Mouse (Mus musculus): ENCODE measurements around the gene Snd1. TPM values are rescaled to one million over a fixed set of nuclear protein-coding genes. Genes with fewer than 3 reads are reported as not detected.
A peak's percentile ranks its signal among the peaks of the same experiment; 100 is the strongest.

Snd1 gene
- polyA plus RNA-seq, 1 experiment from 2014 or later = 56.1 TPM

DNA sequence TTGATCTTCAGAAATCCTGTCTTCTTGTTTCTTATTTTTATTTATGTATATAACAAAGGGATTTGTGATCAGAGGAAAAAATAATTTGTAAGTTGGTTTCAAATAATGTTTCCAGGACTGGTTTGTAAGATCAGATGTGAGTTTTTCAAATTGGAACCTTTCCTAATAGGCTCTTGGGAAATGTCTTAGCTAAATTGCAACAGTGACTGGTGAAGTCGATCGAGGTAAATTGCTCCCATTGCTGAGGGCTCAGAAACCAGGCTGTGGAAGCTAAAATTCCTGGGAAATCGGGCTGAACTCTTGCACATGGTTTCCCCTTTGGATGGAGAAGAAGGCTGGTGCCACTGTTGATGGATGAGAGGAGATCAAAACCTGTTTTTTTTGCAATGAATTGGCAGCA lies 111.9 kb downstream of the Snd1 start:
- Histone ChIP-seq H3K27ac (ENCODE audit: low read length) (no peak overlapping the region), H3K9me3 (replicated peaks; ENCODE audit: control insufficient read depth, low read length) (no peaks in the 10 kb centered on the region), H3K36me3 (ENCODE audit: control insufficient read depth, insufficient read depth) (no peaks in the 10 kb centered on the region), H3K4me2 (ENCODE audit: low read depth, low read length) (no peak overlapping the region), H3K4me1 (ENCODE audit: control insufficient read depth, low read depth, low read length) (no peaks in the 10 kb centered on the region), H3K27me3 (ENCODE audit: control insufficient read depth, insufficient read depth, low read depth, low read length) (no peaks in the 10 kb centered on the region), H3K4me3 (ENCODE audit: low read depth, low read length) (no peak overlapping the region), H3K9ac (ENCODE audit: low read depth, low read length) (no peak overlapping the region)
- WGBS (ENCODE audit: insufficient replicate concordance) = 74% methylated on average over 3 of the region's 3 CpGs
- no peak for ATAC-seq (ENCODE audit: low read depth)

DNA sequence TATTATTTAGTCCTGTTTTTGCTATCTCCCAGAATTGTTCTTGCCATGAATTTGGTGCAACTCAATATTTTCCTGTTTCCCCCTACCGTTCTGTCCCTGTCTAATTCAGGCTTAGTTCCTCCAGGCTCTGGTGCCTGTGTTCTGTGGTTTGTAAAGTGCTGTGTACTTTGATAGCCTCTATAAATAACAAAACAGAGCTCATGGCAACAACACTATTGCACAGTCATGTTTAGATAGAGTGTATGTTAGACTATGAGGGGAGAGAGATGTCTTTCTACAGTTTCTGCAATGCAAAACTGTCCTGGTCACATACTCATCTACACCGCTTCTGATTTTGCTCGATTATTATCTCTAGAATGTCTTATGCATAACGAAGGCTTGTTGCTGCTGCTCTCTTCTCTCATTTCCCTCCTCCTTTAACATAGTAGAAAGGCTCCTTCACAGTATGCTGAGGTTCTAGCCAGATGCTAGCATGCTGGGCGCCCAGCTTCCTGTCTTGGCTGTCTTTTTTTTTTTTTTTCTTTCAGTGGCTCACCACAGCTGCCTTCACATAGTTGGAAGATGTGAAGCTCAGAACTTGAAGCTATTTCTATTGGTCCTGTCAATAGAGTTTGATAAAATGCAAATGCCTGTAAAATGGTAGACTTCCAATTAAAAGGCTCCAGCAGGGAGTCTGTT lies 113.7 kb downstream of the Snd1 start:
- H3K4me3 ChIP-seq (ENCODE audit: low read depth, low read length) = no peak overlapping the region
- H3K4me2 ChIP-seq (ENCODE audit: low read depth, low read length) = no peak overlapping the region
- no peaks in the 10 kb centered on the region for H3K9me3 ChIP-seq (replicated peaks; ENCODE audit: control insufficient read depth, low read length)
- H3K27me3 ChIP-seq (ENCODE audit: control insufficient read depth, insufficient read depth, low read depth, low read length) = no peaks in the 10 kb centered on the region
- no peaks in the 10 kb centered on the region for H3K36me3 ChIP-seq (ENCODE audit: control insufficient read depth, insufficient read depth)
- H3K9ac ChIP-seq (ENCODE audit: low read depth, low read length) = no peak overlapping the region
- no peak overlapping the region for H3K27ac ChIP-seq (ENCODE audit: low read length)
- WGBS (ENCODE audit: insufficient replicate concordance) = 52% methylated on average over 5 of the region's 5 CpGs
- H3K4me1 ChIP-seq (ENCODE audit: control insufficient read depth, low read depth, low read length) = no peaks in the 10 kb centered on the region
- no peak for ATAC-seq (ENCODE audit: low read depth)

DNA sequence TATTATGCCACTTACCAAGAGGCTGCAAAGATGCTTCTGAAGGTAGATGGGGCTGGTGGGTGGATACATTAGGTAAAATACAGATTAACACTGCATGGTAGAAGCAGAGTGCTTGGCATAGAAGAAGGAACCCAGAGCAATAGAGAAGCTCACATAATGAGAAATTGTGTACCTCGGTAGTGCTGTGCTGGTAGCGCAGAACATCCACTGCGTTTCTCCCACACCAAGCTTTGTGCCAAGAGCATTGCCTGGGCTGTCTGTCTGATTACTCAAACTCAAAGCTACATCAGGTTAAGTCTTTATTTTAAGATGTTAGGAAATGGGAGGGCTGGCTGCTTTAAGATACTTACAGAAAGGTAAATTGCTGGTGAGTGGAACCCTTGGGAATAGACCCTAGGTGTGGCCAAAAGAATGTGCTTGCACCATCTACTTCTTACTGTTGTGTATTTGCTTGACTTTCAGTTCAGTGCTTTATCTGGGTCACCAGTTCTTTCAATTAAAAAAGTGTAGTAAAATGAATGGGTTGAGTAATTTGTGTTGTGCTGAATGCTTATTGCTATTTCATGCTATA lies 117.5 kb downstream of the Snd1 start:
- Histone ChIP-seq H3K9ac (ENCODE audit: low read depth, low read length) (no peak overlapping the region), H3K4me3 (ENCODE audit: low read depth, low read length) (no peak overlapping the region), H3K36me3 (ENCODE audit: control insufficient read depth, insufficient read depth) (no peaks in the 10 kb centered on the region), H3K27me3 (ENCODE audit: control insufficient read depth, insufficient read depth, low read depth, low read length) (no peaks in the 10 kb centered on the region), H3K4me2 (ENCODE audit: low read depth, low read length) (no peak overlapping the region), H3K27ac (ENCODE audit: low read length) (no peak overlapping the region), H3K9me3 (replicated peaks; ENCODE audit: control insufficient read depth, low read length) (no peaks in the 10 kb centered on the region), H3K4me1 (ENCODE audit: control insufficient read depth, low read depth, low read length) (no peaks in the 10 kb centered on the region)
- no peak for ATAC-seq (ENCODE audit: low read depth)
- WGBS (ENCODE audit: insufficient replicate concordance) = 86% methylated on average over 3 of the region's 3 CpGs

DNA sequence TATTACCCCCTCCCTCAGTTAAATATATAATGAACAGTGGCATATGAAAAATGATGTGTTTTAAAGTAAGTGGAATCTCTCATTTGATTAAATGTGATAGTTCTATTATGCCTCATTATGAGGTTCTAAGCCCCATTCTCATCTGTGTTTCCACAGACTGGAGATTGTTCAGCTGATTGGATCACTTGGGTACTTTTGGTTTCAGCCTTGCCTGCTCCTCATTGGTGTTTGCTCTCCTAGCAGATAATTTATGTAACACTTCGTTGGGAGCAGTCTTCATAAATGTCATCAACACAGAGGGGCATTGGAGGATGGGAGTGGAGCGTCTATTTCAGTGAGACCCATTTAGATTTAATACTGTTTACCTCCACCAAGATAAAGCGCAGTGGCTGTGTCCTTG lies 118.8 kb downstream of the Snd1 start:
- Histone ChIP-seq H3K9me3 (replicated peaks; ENCODE audit: control insufficient read depth, low read length) (no peaks in the 10 kb centered on the region), H3K27me3 (ENCODE audit: control insufficient read depth, insufficient read depth, low read depth, low read length) (no peaks in the 10 kb centered on the region), H3K9ac (ENCODE audit: low read depth, low read length) (no peak overlapping the region), H3K4me2 (ENCODE audit: low read depth, low read length) (no peak overlapping the region), H3K4me3 (ENCODE audit: low read depth, low read length) (no peak overlapping the region), H3K36me3 (ENCODE audit: control insufficient read depth, insufficient read depth) (no peaks in the 10 kb centered on the region), H3K27ac (ENCODE audit: low read length) (no peak overlapping the region), H3K4me1 (ENCODE audit: control insufficient read depth, low read depth, low read length) (peaks cover 3% of the 10 kb centered on the region)
- WGBS (ENCODE audit: insufficient replicate concordance) = 60% methylated on average over 3 of the region's 3 CpGs
- ATAC-seq (ENCODE audit: low read depth) = no peak

DNA sequence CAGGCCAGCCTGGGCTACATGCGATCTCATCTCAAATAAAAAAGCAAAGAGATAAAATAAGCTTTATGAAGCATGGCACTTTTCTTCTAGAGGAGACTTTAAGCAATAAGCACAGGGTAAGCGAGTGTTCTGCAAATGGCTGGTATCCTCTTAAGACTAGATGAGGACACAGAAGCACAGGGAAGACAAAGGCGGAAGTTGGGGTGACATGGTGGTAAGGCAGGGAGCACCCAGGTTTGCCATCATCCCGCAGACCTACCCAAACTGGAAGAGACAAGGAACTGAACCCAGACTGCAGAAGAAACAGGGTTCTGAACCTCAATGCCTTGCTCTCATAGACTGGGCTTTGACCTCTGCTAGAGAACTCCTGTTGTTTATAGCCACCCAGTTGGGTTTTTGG lies 119.8 kb downstream of the Snd1 start:
- H3K4me1 ChIP-seq (ENCODE audit: control insufficient read depth, low read depth, low read length) = peaks cover 13% of the 10 kb centered on the region
- 81% methylated on average over 4 of the region's 4 CpGs for WGBS (ENCODE audit: insufficient replicate concordance)

DNA sequence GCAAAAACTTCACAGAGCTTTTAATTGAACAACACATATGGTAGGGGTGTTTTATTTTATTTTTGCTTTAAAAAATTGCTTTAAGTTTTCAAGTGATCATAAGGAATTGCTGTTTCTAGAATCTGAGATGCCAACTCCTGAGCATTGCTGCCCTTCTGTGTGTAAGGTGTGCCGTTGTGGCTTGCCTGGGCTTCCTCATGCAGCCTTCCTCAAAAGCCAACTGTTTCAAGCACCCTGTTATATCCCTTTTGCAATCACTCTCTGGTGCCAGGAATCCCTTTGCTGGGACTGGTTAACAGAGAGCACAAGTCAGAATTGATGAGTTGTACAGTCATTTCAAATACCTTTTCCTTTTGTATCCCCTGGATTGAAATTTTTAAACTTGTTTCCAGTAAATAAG lies 120.3 kb downstream of the Snd1 start:
- Histone ChIP-seq H3K4me1 (ENCODE audit: control insufficient read depth, low read depth, low read length) (peaks cover 16% of the 10 kb centered on the region), H3K27me3 (ENCODE audit: control insufficient read depth, insufficient read depth, low read depth, low read length) (no peaks in the 10 kb centered on the region), H3K36me3 (ENCODE audit: control insufficient read depth, insufficient read depth) (no peaks in the 10 kb centered on the region), H3K4me3 (ENCODE audit: low read depth, low read length) (no peak overlapping the region), H3K27ac (ENCODE audit: low read length) (no peak overlapping the region), H3K4me2 (ENCODE audit: low read depth, low read length) (no peak overlapping the region), H3K9me3 (replicated peaks; ENCODE audit: control insufficient read depth, low read length) (no peaks in the 10 kb centered on the region), H3K9ac (ENCODE audit: low read depth, low read length) (no peak overlapping the region)
- no peak for ATAC-seq (ENCODE audit: low read depth)
- WGBS (ENCODE audit: insufficient replicate concordance) = 62% methylated on average over 1 of the region's 1 CpGs

More for the DNA sequence above, 119.8 kb downstream of the Snd1 start:
- no peak for ATAC-seq (ENCODE audit: low read depth)
- Histone ChIP-seq H3K27ac (ENCODE audit: low read length) (no peak overlapping the region), H3K9me3 (replicated peaks; ENCODE audit: control insufficient read depth, low read length) (no peaks in the 10 kb centered on the region), H3K4me2 (ENCODE audit: low read depth, low read length) (no peak overlapping the region), H3K36me3 (ENCODE audit: control insufficient read depth, insufficient read depth) (no peaks in the 10 kb centered on the region), H3K27me3 (ENCODE audit: control insufficient read depth, insufficient read depth, low read depth, low read length) (no peaks in the 10 kb centered on the region), H3K9ac (ENCODE audit: low read depth, low read length) (no peak overlapping the region), H3K4me3 (ENCODE audit: low read depth, low read length) (no peak overlapping the region)

DNA sequence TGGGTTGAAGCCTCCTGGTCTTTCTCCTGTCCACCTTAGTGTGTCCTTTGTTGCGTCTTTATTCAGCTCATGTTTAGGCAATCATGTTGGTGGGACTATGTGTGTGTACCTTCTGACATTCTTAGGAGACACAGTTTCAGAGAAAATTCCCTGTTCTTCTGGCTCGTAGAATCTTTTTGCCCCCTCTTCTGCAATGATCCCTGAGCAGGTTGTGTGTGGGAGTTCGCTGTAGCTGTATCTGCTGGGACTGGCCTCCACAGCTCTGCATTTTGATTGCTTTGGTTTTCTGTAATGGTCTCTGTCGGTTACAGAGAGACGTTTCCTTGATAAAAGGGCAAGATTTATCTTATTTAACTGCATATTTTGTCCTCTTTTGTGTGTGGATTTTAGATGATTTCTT lies 122.3 kb downstream of the Snd1 start:
- Histone ChIP-seq H3K4me1 (ENCODE audit: control insufficient read depth, low read depth, low read length) (peaks cover 19% of the 10 kb centered on the region), H3K27me3 (ENCODE audit: control insufficient read depth, insufficient read depth, low read depth, low read length) (no peaks in the 10 kb centered on the region), H3K4me3 (ENCODE audit: low read depth, low read length) (no peak overlapping the region), H3K9ac (ENCODE audit: low read depth, low read length) (no peak overlapping the region), H3K4me2 (ENCODE audit: low read depth, low read length) (no peak overlapping the region), H3K36me3 (ENCODE audit: control insufficient read depth, insufficient read depth) (no peaks in the 10 kb centered on the region), H3K9me3 (replicated peaks; ENCODE audit: control insufficient read depth, low read length) (no peaks in the 10 kb centered on the region), H3K27ac (ENCODE audit: low read length) (no peak overlapping the region)
- 82% methylated on average over 5 of the region's 5 CpGs for WGBS (ENCODE audit: insufficient replicate concordance)
- no peak for ATAC-seq (ENCODE audit: low read depth)

DNA sequence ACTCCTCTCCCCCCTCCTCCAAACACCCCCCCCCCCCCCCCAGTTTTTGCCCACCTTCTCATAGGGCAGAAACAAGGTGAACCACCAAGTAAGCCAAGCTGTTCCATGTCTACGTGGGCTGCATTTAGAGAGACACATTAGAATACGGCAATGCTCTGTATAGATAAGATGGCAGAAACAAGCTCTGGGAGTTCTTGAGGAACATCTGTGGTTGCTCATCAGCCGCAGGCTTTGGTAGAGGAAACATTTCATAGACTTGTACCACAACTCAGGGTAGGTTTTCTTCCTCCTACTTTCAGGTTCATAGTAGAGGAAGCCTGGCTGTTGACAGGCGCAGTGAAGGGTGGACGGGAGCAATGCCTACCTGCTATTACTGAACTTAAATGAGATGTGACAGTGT lies 124.2 kb downstream of the Snd1 start:
- peaks cover 32% of the 10 kb centered on the region for H3K4me1 ChIP-seq (ENCODE audit: control insufficient read depth, low read depth, low read length)
- no peaks in the 10 kb centered on the region for H3K27me3 ChIP-seq (ENCODE audit: control insufficient read depth, insufficient read depth, low read depth, low read length)
- WGBS (ENCODE audit: insufficient replicate concordance) = 27% methylated on average over 5 of the region's 5 CpGs
- H3K27ac ChIP-seq (ENCODE audit: low read length) = peak overlapping the region; percentile 74
- H3K36me3 ChIP-seq (ENCODE audit: control insufficient read depth, insufficient read depth) = no peaks in the 10 kb centered on the region
- no peak overlapping the region for H3K9ac ChIP-seq (ENCODE audit: low read depth, low read length)
- no peak overlapping the region for H3K4me3 ChIP-seq (ENCODE audit: low read depth, low read length)
- peak; percentile 77 for ATAC-seq (ENCODE audit: low read depth)
- H3K9me3 ChIP-seq (replicated peaks; ENCODE audit: control insufficient read depth, low read length) = no peaks in the 10 kb centered on the region
- H3K4me2 ChIP-seq (ENCODE audit: low read depth, low read length) = peak overlapping the region; percentile 36

DNA sequence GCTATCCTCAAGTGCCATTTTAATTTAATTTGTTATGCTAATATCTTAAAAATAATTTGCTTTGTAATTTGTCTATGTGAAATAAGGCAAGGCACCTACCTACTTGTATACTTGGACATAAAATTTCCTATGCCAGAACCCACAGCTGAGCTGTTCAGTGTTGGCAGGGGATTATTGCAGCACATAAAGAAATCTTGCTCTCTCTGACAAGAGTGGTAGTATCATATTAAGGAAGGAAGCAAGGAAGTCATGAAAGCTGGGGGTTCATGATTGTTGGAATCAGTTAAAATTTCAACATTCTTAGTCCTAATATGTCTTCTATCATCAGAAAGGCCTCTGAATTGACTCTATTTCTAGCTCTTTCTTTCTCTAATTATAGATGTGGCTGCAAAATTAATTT lies 125.5 kb downstream of the Snd1 start:
- H3K27me3 ChIP-seq (ENCODE audit: control insufficient read depth, insufficient read depth, low read depth, low read length) = no peaks in the 10 kb centered on the region
- H3K27ac ChIP-seq (ENCODE audit: low read length) = no peak overlapping the region
- H3K36me3 ChIP-seq (ENCODE audit: control insufficient read depth, insufficient read depth) = no peaks in the 10 kb centered on the region
- H3K4me1 ChIP-seq (ENCODE audit: control insufficient read depth, low read depth, low read length) = peaks cover 41% of the 10 kb centered on the region
- no peak overlapping the region for H3K4me2 ChIP-seq (ENCODE audit: low read depth, low read length)
- no peaks in the 10 kb centered on the region for H3K9me3 ChIP-seq (replicated peaks; ENCODE audit: control insufficient read depth, low read length)
- H3K9ac ChIP-seq (ENCODE audit: low read depth, low read length) = no peak overlapping the region
- H3K4me3 ChIP-seq (ENCODE audit: low read depth, low read length) = no peak overlapping the region
- no peak for ATAC-seq (ENCODE audit: low read depth)

All from liver, embryonic 16.5 days (tissue).